Mouse (Mus musculus) thymus, adult 18-20 months (tissue): ENCODE measurements around the gene Lce1f.
"Not testable (repeated sequence)": the region's sequence is repeated elsewhere in the genome, so short reads cannot be mapped to it uniquely, and the experiment has no call there.

Experiments
- DNase-seq, 2 experiments: peaks; one replicate each; pipeline ENCODE4 v3.0.0; 2022; ENCODE audit warnings: mixed read lengths in 2 of 2

The Lce1f gene

GRCm38 (mm10) chr3:92720250-92720649, at the start of gene Lce1f:
TSS of gene Lce1f (minus strand) at chr3:92720350.
- DNase-seq: no peak

GRCm38 (mm10) chr3:92764965-92765364, 44.8 kb upstream of the Lce1f start, which contains the start of gene Lce1h:
TSS of gene Lce1h (minus strand) at chr3:92765065.
- DNase-seq: no peak

- DNase-seq: no peak
Observed at GRCm38 (mm10) chr3:92753197-92753596, 33.0 kb upstream of the Lce1f start.

GRCm38 (mm10) chr3:92752238-92752637, 32.1 kb upstream of the Lce1f start, which contains the start of gene Lce1g:
TSS of gene Lce1g (minus strand) at chr3:92752338.
- no peak for DNase-seq

- no peak for DNase-seq
Observed at GRCm38 (mm10) chr3:92738996-92739395, 18.8 kb upstream of the Lce1f start, which contains the start of gene Gm38119. TSS of gene Gm38119 (minus strand) at chr3:92739096.

GRCm38 (mm10) chr3:92722631-92723030, 2.5 kb upstream of the Lce1f start:
- no peak for DNase-seq

GRCm38 (mm10) chr3:92715122-92715521, 5.0 kb downstream of the Lce1f start:
- no peak for DNase-seq

- no peak for DNase-seq
Observed at GRCm38 (mm10) chr3:92708974-92709373, 11.2 kb downstream of the Lce1f start, which contains the start of gene Lce1e. TSS of gene Lce1e (minus strand) at chr3:92709074.

GRCm38 (mm10) chr3:92694613-92695012, 25.5 kb downstream of the Lce1f start:
- no peak for DNase-seq

- DNase-seq: no peak
Observed at GRCm38 (mm10) chr3:92691688-92692087, 28.5 kb downstream of the Lce1f start.

GRCm38 (mm10) chr3:92689154-92689553, 31.0 kb downstream of the Lce1f start:
- not testable (repeated sequence) for DNase-seq

GRCm38 (mm10) chr3:92687110-92687509, 33.0 kb downstream of the Lce1f start, which contains the start of gene Lce1d:
TSS of gene Lce1d (minus strand) at chr3:92687210.
- DNase-seq: no peak

- DNase-seq: no peak
Observed at GRCm38 (mm10) chr3:92678947-92679346, 41.2 kb downstream of the Lce1f start, which contains the start of gene Lce1c. TSS of gene Lce1c (plus strand) at chr3:92679247.

- DNase-seq: no peak
Observed at GRCm38 (mm10) chr3:92670215-92670614, 49.9 kb downstream of the Lce1f start, which contains the start of gene Lce1a2. TSS of gene Lce1a2 (minus strand) at chr3:92670315.
